Mouse (Mus musculus): Measurements from ENCODE around the gene Pkp1. TPM values are rescaled to one million over a fixed set of nuclear protein-coding genes. Genes with fewer than 3 reads are reported as not detected.

Gene Pkp1
- polyA plus RNA-seq, 1 experiment from 2014 or later = 0.11 TPM

- Histone ChIP-seq H3K4me3 (ENCODE audit: low read depth, low read length) (no peak within 1 kb of the TSS), H3K27me3 (ENCODE audit: control insufficient read depth, insufficient read depth, low read length) (no peaks in the 10 kb centered on the region), H3K4me2 (ENCODE audit: low read depth, low read length, severe bottlenecking) (no peak within 1 kb of the TSS), H3K27ac (ENCODE audit: low read depth, low read length) (no peak within 1 kb of the TSS), H3K9ac (ENCODE audit: low read length) (no peak within 1 kb of the TSS), H3K4me1 (replicated peaks; ENCODE audit: control insufficient read depth, insufficient read depth, low read length) (no peaks in the 10 kb centered on the region), H3K36me3 (ENCODE audit: control insufficient read depth, insufficient read depth, low read length) (no peaks in the 10 kb centered on the region), H3K9me3 (ENCODE audit: control insufficient read depth, low read length) (no peaks in the 10 kb centered on the region)
- 56% methylated on average over 9 of the region's 9 CpGs for WGBS
- no peak for ATAC-seq (replicated peaks; ENCODE audit: low FRiP score)
- no peak for DNase-seq (ENCODE audit: low spot score)
These were observed 83.1 kb downstream of the Pkp1 start, which contains the start of gene Tnnt2 for GRCm38 (mm10) chr1:135835716-135836483. Tnnt2 (plus strand) TSS chr1:135836354.

DNA sequence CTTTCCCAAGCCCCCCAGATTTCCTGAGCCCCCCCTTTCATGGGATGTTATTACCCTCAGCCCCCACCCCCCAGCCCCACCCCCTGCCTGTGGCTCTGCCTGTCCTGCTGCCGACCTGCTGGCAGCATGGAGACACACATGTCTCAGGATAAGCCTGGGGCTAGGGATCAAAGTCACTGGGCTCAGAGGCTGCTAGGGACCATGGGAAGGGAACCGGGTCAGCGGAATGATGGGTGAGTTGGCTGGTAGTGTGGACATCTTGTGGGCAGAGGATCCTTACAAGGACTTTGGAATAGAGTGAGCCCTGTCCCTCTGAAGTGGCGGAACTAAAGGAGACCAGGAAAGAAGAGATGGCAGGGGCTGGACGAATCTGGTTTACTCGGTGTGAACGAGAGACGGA, 84.0 kb downstream of the Pkp1 start:
- H3K9me3 ChIP-seq (ENCODE audit: control insufficient read depth, low read length) = no peaks in the 10 kb centered on the region
- WGBS = 91% methylated on average over 8 of the region's 8 CpGs
- no peak overlapping the region for H3K4me2 ChIP-seq (ENCODE audit: low read depth, low read length, severe bottlenecking)
- ATAC-seq (replicated peaks; ENCODE audit: low FRiP score) = no peak
- no peaks in the 10 kb centered on the region for H3K4me1 ChIP-seq (replicated peaks; ENCODE audit: control insufficient read depth, insufficient read depth, low read length)
- H3K27ac ChIP-seq (ENCODE audit: low read depth, low read length) = no peak overlapping the region
- no peaks in the 10 kb centered on the region for H3K36me3 ChIP-seq (ENCODE audit: control insufficient read depth, insufficient read depth, low read length)
- no peak overlapping the region for H3K4me3 ChIP-seq (ENCODE audit: low read depth, low read length)
- H3K9ac ChIP-seq (ENCODE audit: low read length) = no peak overlapping the region
- no peaks in the 10 kb centered on the region for H3K27me3 ChIP-seq (ENCODE audit: control insufficient read depth, insufficient read depth, low read length)
- no peak for DNase-seq (ENCODE audit: low spot score)

GRCm38 (mm10) chr1:135834206-135834859, 84.7 kb downstream of the Pkp1 start:
- H3K9ac ChIP-seq (ENCODE audit: low read length) = no peak overlapping the region
- H3K4me3 ChIP-seq (ENCODE audit: low read depth, low read length) = no peak overlapping the region
- H3K4me2 ChIP-seq (ENCODE audit: low read depth, low read length, severe bottlenecking) = no peak overlapping the region
- no peaks in the 10 kb centered on the region for H3K9me3 ChIP-seq (ENCODE audit: control insufficient read depth, low read length)
- H3K36me3 ChIP-seq (ENCODE audit: control insufficient read depth, insufficient read depth, low read length) = no peaks in the 10 kb centered on the region
- no peaks in the 10 kb centered on the region for H3K4me1 ChIP-seq (replicated peaks; ENCODE audit: control insufficient read depth, insufficient read depth, low read length)
- no peak overlapping the region for H3K27ac ChIP-seq (ENCODE audit: low read depth, low read length)
- no peak for DNase-seq (ENCODE audit: low spot score)
- H3K27me3 ChIP-seq (ENCODE audit: control insufficient read depth, insufficient read depth, low read length) = no peaks in the 10 kb centered on the region
- no peak for ATAC-seq (replicated peaks; ENCODE audit: low FRiP score)
- WGBS = 81% methylated on average over 6 of the region's 6 CpGs

- DNase-seq (ENCODE audit: low spot score) (peak; percentile 63), ATAC-seq (replicated peaks; ENCODE audit: low FRiP score) (no peak)
- Histone ChIP-seq H3K27ac (ENCODE audit: low read depth, low read length) (no peak overlapping the region), H3K4me1 (replicated peaks; ENCODE audit: control insufficient read depth, insufficient read depth, low read length) (no peaks in the 10 kb centered on the region), H3K4me2 (ENCODE audit: low read depth, low read length, severe bottlenecking) (no peak overlapping the region), H3K4me3 (ENCODE audit: low read depth, low read length) (no peak overlapping the region), H3K9ac (ENCODE audit: low read length) (no peak overlapping the region), H3K27me3 (ENCODE audit: control insufficient read depth, insufficient read depth, low read length) (no peaks in the 10 kb centered on the region), H3K9me3 (ENCODE audit: control insufficient read depth, low read length) (no peaks in the 10 kb centered on the region), H3K36me3 (ENCODE audit: control insufficient read depth, insufficient read depth, low read length) (no peaks in the 10 kb centered on the region)
- 30% methylated on average over 1 of the region's 1 CpGs for WGBS
These were observed 90.1 kb downstream of the Pkp1 start for GRCm38 (mm10) chr1:135828918-135829317.

DNA sequence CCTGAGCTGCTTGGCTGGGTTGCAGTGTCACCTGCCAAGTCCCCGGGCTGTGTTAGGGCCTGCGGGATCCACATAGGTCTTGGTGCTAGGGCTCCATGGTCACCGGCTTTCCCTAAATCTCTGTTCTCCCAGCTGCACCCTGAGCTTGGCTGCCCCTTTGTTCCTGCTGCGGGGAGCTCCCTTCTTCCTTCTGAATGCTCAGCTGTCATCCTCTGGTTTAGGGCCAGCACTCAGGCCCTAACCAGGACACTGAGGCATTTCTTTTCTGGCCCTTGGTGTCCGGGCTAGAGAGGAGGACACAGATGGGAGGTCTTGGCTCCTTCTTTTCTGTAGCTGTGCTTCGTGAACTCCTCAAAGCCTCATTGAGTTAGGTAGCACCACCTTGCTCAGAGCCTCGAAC, 97.2 kb downstream of the Pkp1 start:
- no peak for DNase-seq (ENCODE audit: low spot score)
- Histone ChIP-seq H3K27me3 (ENCODE audit: control insufficient read depth, insufficient read depth, low read length) (peaks cover 35% of the 10 kb centered on the region), H3K4me3 (ENCODE audit: low read depth, low read length) (no peak overlapping the region), H3K9ac (ENCODE audit: low read length) (no peak overlapping the region), H3K9me3 (ENCODE audit: control insufficient read depth, low read length) (no peaks in the 10 kb centered on the region), H3K4me2 (ENCODE audit: low read depth, low read length, severe bottlenecking) (no peak overlapping the region), H3K27ac (ENCODE audit: low read depth, low read length) (no peak overlapping the region), H3K4me1 (replicated peaks; ENCODE audit: control insufficient read depth, insufficient read depth, low read length) (peaks cover 3% of the 10 kb centered on the region; the same call in 1 of the 2 replicates), H3K36me3 (ENCODE audit: control insufficient read depth, insufficient read depth, low read length) (no peaks in the 10 kb centered on the region)
- 87% methylated on average over 7 of the region's 7 CpGs for WGBS
- ATAC-seq (replicated peaks; ENCODE audit: low FRiP score) = no peak

Other genes with a start within 250 kb of the Pkp1 start
- gene Csrp1, start 199.1 kb downstream of the Pkp1 start, polyA plus RNA-seq (2014; fragmentation: Nextera tagmentation; extraction: Ambion mirVana) = 37.1 and 39.1 TPM in 2 replicates
- 21.5 and 24.2 TPM in 2 replicates for gene Phlda3, start 153.1 kb downstream of the Pkp1 start, polyA plus RNA-seq (2014; fragmentation: Nextera tagmentation; extraction: Ambion mirVana)
- gene Tnni1, start 139.8 kb downstream of the Pkp1 start, polyA plus RNA-seq (2014; fragmentation: Nextera tagmentation; extraction: Ambion mirVana) = 0.65 and 1.1 TPM in 2 replicates
- gene Lad1, start 100.6 kb downstream of the Pkp1 start, polyA plus RNA-seq (2014; fragmentation: Nextera tagmentation; extraction: Ambion mirVana) = 0.47 and 0.65 TPM in 2 replicates
- gene Tnnt2, start 82.9 kb downstream of the Pkp1 start, polyA plus RNA-seq (2014; fragmentation: Nextera tagmentation; extraction: Ambion mirVana) = 0.25 TPM in 1 of 2 replicates, not detected in the other
- not detected in 2 replicates for gene Igfn1, start 87.1 kb upstream of the Pkp1 start, polyA plus RNA-seq (2014; fragmentation: Nextera tagmentation; extraction: Ambion mirVana)
- 89.4 and 98.3 TPM in 2 replicates for gene Tmem9, start 88.9 kb upstream of the Pkp1 start, polyA plus RNA-seq (2014; fragmentation: Nextera tagmentation; extraction: Ambion mirVana)
- gene Ascl5, start 131.6 kb upstream of the Pkp1 start, polyA plus RNA-seq (2014; fragmentation: Nextera tagmentation; extraction: Ambion mirVana) = not detected in 2 replicates
- 0.20 and 0.36 TPM in 2 replicates for gene Cacna1s, start 133.5 kb upstream of the Pkp1 start, polyA plus RNA-seq (2014; fragmentation: Nextera tagmentation; extraction: Ambion mirVana)
- 16.4 and 19.1 TPM in 2 replicates for gene Kif21b, start 212.2 kb upstream of the Pkp1 start, polyA plus RNA-seq (2014; fragmentation: Nextera tagmentation; extraction: Ambion mirVana)

All from forebrain, embryonic 11.5 days (tissue).